Mouse (Mus musculus): Measurements from ENCODE around the gene Sh3bp2.
"Not testable (repeated sequence)": the region's sequence is repeated elsewhere in the genome, so short reads cannot be mapped to it uniquely, and the experiment has no call there.

Sh3bp2 gene

GRCm38 (mm10) chr5:34565545-34566283 lies 40.1 kb downstream of the Sh3bp2 start:
- peak; percentile 54 for DNase-seq (ENCODE audit: extremely low read depth, low read depth, low spot score)

DNA sequence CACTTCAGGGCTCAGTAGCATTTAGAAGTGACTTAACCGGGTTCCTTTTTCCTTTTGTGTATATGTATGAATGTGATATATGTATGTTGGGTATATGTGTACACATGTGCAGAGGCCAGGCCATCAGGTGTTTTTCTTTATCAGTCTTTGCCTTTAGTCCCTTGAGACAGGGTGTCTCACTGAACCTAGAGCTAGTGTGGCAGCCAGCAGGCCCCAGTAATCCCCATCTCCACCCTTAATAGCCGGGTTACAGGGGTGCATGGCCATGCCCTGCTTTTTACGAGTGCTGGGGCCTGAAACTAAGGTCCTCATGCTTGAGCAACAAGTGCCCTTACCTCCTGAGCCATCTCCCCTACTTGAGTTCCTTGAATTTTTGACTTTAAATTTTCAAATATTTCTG lies 45.9 kb downstream of the Sh3bp2 start:
- DNase-seq (ENCODE audit: extremely low read depth, low read depth, low spot score) = no peak

- DNase-seq (ENCODE audit: extremely low read depth, low read depth, low spot score) = not testable (repeated sequence)
These were observed 46.9 kb downstream of the Sh3bp2 start for GRCm38 (mm10) chr5:34572568-34572967.

DNA sequence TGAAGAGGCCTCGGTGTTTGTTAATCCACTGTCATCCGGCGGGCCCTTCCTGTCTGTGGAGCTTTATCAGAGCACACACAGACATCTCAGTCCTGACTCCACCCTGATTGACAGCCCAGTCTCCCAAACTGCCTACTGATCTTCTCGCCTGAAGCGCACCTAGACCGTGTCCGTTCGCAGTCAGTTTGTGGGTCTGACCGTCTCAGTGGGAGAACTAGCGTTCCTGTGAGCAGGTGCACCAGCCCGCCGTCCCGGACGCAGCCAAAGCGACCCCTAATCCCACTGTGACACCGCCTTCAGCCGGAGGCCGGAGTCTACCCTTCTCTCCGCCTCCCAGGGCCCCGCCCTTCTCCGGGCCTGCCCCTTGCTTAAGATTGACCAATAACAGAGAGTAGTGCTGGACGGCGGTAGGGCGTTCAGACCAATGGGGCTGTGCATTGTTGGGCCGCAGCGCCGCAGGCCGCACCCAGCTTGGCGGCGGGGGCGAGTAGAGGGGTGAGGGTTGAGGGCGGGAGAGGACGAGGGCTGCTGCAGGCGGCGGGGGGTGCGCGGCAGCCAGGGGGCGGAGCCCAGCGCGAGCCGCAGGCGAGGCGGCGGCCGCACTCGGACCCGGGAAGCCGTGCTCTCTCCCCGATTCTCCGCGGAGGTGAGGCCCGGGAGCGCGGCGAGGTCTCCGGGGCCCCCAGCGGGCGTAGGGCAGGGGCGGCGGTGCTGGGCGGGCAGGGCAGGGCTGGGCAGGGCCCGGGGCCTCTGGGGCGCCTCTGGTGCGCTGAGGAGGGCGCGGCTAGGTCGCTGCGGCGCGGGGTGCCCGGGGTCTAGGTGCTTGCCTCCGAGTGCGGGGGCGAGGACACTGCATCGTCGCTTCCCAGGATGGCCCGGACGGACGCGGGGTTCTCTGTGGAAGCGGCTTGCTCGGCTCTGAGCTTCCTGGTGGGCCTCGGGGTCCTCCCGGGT lies 47.9 kb downstream of the Sh3bp2 start, which contains the start of gene Add1:
Gene Add1 (plus strand): TSS at position 397 of the 954 bp plus-strand sequence.
- DNase-seq (ENCODE audit: extremely low read depth, low read depth, low spot score) = peak; percentile 43

- DNase-seq (ENCODE audit: extremely low read depth, low read depth, low spot score) = no peak
These were observed 49.1 kb downstream of the Sh3bp2 start for GRCm38 (mm10) chr5:34574721-34575120.

- DNase-seq (ENCODE audit: extremely low read depth, low read depth, low spot score) = no peak
These were observed 50.6 kb downstream of the Sh3bp2 start for GRCm38 (mm10) chr5:34576286-34576685.

DNA sequence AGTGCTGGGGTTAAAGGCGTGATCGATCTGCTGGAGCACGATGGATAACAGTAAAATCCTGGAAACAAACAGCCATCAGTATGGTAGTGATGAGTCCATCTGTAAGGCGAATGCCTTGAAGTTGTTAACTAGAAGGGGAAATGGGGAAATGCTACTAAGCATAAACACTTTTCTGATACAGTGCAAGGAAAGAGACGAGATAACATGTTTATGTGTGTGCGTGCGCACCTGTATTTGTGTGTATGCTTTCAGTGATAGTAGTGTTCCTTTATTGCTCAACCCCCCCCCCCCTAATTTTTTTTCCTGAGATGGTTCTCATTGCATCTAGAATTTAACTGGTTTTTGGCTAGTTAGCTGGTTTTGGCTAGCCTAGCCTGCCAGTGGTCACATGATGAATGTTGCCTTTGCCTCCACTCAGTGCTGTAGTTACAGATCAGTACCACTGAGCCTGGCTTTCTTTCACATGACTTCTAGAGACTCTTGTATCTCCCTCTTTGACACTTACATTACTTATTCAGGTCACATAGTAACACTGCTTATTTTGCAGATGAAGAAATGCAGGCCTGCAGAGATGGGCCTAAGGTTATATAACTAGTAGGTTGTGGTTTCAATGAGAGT lies 52.5 kb downstream of the Sh3bp2 start:
- no peak for DNase-seq (ENCODE audit: extremely low read depth, low read depth, low spot score)

- no peak for DNase-seq (ENCODE audit: extremely low read depth, low read depth, low spot score)
These were observed 53.7 kb downstream of the Sh3bp2 start for GRCm38 (mm10) chr5:34579377-34579776.

DNA sequence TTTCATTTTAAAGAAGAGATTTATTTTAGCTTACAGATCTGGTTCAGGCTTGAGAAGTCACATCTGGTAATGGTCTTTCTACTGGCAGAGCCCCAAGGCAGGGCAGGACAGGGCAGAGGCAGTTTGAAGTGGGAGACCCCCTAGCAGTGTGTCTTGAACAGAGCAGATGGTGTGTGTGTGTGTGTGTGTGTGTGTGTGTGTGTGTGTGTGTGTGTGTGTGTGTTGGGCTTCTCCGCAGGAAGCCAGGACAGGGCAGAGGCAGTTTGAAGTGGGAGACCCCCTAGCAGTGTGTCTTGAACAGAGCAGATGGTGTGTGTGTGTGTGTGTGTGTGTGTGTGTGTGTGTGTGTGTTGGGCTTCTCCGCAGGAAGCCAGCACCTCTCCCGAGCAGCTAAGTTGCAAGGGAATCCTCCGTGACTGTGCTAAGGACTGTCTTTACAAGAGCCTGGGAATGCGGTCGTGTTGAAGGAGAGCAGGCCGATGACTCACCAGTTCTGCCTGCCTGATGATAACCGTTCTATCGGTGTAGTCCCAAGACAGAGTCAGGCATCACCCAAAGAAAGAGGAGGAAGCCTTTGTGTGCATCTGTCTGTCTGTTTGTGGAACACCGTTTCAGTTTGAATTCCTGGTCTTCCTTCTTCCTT lies 56.2 kb downstream of the Sh3bp2 start:
- DNase-seq (ENCODE audit: extremely low read depth, low read depth, low spot score) = not testable (repeated sequence)

- DNase-seq (ENCODE audit: extremely low read depth, low read depth, low spot score) = no peak
These were observed 56.7 kb downstream of the Sh3bp2 start for GRCm38 (mm10) chr5:34582314-34582675.

- no peak for DNase-seq (ENCODE audit: extremely low read depth, low read depth, low spot score)
These were observed 59.6 kb downstream of the Sh3bp2 start for GRCm38 (mm10) chr5:34585216-34585615.

GRCm38 (mm10) chr5:34587881-34588280 lies 62.2 kb downstream of the Sh3bp2 start:
- DNase-seq (ENCODE audit: extremely low read depth, low read depth, low spot score) = no peak

- DNase-seq (ENCODE audit: extremely low read depth, low read depth, low spot score) = no peak
These were observed 64.4 kb downstream of the Sh3bp2 start for GRCm38 (mm10) chr5:34590059-34590458.

- DNase-seq (ENCODE audit: extremely low read depth, low read depth, low spot score) = no peak
These were observed 65.1 kb downstream of the Sh3bp2 start for GRCm38 (mm10) chr5:34590702-34591101.

DNA sequence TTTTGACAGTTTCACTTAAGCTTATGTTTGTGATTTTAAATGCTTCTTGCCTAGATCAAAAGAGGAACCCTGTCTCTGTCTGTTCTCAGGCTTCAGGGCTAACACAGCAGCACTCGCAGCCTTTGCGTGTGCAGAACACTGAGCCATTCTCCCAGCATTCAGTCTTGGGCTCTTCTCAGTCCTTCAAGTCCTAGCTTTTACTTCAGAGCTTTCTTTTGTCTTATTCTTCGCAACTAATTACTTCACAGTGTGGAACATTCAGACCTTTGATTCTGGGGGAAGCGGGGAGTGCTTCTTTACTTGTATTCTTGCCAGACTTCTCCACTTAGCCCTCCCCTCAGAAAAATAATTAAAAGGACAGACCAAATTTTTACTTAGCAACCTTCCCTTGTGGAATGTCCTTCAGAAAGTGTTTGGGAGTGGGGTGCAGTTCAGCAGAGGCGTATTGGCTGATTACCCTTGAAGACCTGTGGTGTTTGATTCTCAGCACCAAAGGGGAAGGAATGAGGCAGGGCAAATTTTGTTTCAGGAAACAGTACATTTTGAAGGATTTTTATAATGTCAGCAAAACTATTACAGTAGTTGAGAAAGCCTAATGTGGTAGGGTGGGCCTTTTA lies 65.9 kb downstream of the Sh3bp2 start:
- no peak for DNase-seq (ENCODE audit: extremely low read depth, low read depth, low spot score)

- not testable (repeated sequence) for DNase-seq (ENCODE audit: extremely low read depth, low read depth, low spot score)
These were observed 66.6 kb downstream of the Sh3bp2 start for GRCm38 (mm10) chr5:34592224-34592623.

DNA sequence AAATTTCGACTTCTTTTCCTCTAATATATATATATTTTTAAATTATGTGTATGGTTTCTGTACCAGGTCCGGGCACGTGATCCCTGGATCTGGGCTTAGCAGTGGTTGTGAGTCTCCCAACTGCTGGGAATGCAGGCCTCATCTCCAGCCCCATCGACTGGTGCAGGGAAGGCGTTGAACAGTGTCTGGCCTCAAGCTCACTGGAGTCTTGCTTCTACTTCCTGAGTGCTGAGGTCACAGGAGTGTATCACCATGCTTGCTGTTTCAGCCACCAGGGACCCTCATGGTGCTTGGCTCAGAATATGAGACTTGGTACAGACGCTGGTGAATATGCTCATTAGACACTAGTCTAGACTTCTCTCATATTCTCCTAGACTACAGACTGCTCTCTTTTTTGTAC lies 67.0 kb downstream of the Sh3bp2 start:
- no peak for DNase-seq (ENCODE audit: extremely low read depth, low read depth, low spot score)

GRCm38 (mm10) chr5:34593202-34593727 lies 67.6 kb downstream of the Sh3bp2 start:
- DNase-seq (ENCODE audit: extremely low read depth, low read depth, low spot score) = no peak

- no peak for DNase-seq (ENCODE audit: extremely low read depth, low read depth, low spot score)
These were observed 78.9 kb downstream of the Sh3bp2 start for GRCm38 (mm10) chr5:34604576-34604975.

All from fat pad, adult 2 months (tissue).